Mouse (Mus musculus) ES-Bruce4 (cell line): ENCODE measurements around the gene Actl7a. TPM values are rescaled to one million over a fixed set of nuclear protein-coding genes. Genes with fewer than 3 reads are reported as not detected.

Experiments
- H3K27ac ChIP-seq: 2 replicates; pipeline ENCODE4 v1.5.1; 2012; ENCODE audit warnings: low read length, inconsistent platforms; ENCODE audit not compliant: insufficient read depth
- H3K27me3 ChIP-seq: 2 replicates; pipeline ENCODE4 v1.6.1; 2012; ENCODE audit warnings: mild to moderate bottlenecking, low read length, inconsistent platforms; ENCODE audit not compliant: control insufficient read depth, poor library complexity, insufficient read depth, severe bottlenecking
- H3K36me3 ChIP-seq: 2 replicates; pipeline ENCODE4 v1.6.1; 2012; ENCODE audit warnings: inconsistent platforms, mild to moderate bottlenecking, low read length, moderate library complexity; ENCODE audit not compliant: control insufficient read depth, poor library complexity, insufficient read depth, severe bottlenecking
- H3K4me1 ChIP-seq: one replicate; pipeline ENCODE4 v1.8.1; 2011; ENCODE audit warnings: low read length; ENCODE audit not compliant: control insufficient read depth, insufficient read depth
- H3K4me3 ChIP-seq: 2 replicates; pipeline ENCODE4 v1.5.1; 2011; ENCODE audit warnings: low read depth, mild to moderate bottlenecking, low read length
- H3K9ac ChIP-seq: 2 replicates; pipeline ENCODE4 v1.6.1; 2012; ENCODE audit warnings: low read depth, mild to moderate bottlenecking, inconsistent platforms; ENCODE audit not compliant: poor library complexity, severe bottlenecking
- H3K9me3 ChIP-seq: replicated peaks from 2 replicates; pipeline ENCODE4 v1.6.1; 2012; ENCODE audit warnings: mild to moderate bottlenecking, low read length, inconsistent platforms; ENCODE audit not compliant: control insufficient read depth, poor library complexity, insufficient read depth, severe bottlenecking
- CTCF ChIP-seq: IDR thresholded peaks from one replicate; pipeline ENCODE4 v1.8.1; 2011; ENCODE audit warnings: low read depth, low read length
- EP300 ChIP-seq: IDR thresholded peaks from 2 replicates; pipeline ENCODE4 v1.6.1; 2011; ENCODE audit warnings: low read depth, low read length; ENCODE audit not compliant: insufficient read depth
- POLR2A ChIP-seq: IDR thresholded peaks from one replicate; pipeline ENCODE4 v1.8.1; 2011; ENCODE audit warnings: low read length; ENCODE audit not compliant: insufficient read depth
- polyA plus RNA-seq: library from polyadenylated mRNA; stranded (reverse); fragments of >200 nt; gene quantifications from 2 replicates; pipeline ENCODE4 v1.2.4, GENCODE M21; 2011; ENCODE audit warnings: low read depth; ENCODE audit not compliant: missing spikeins, insufficient read depth, insufficient read length

Gene Actl7a
- polyA plus RNA-seq, 1 experiment = not detected

DNA sequence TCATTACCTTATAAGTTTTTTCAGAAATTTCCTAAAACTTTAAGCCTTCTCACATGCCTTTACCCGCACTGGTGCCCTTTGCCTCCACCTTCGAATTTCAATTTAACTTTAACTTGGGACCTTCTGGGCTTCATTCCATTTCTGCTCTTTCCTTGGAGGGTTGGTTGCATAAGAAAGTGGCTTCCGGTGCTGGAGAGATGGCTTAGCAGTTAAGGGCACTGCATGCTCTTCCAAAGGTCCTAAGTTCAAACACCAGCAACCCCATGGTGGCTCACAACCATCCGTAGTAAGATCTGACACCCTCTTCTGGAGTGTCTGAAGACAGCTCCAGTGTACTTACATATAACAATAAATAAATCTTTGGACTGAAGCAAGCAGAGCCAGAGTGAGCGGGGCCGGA, 20.0 kb upstream of the Actl7a start:
- Histone ChIP-seq H3K4me1 (peaks cover 2% of the 10 kb centered on the region), H3K4me3 (no peak overlapping the region), H3K36me3 (no peaks in the 10 kb centered on the region), H3K27ac (no peak overlapping the region), H3K9ac (no peak overlapping the region), H3K9me3 (no peaks in the 10 kb centered on the region), H3K27me3 (no peaks in the 10 kb centered on the region)
- TF ChIP-seq POLR2A (no peak), CTCF (no peak), EP300 (no peak)

DNA sequence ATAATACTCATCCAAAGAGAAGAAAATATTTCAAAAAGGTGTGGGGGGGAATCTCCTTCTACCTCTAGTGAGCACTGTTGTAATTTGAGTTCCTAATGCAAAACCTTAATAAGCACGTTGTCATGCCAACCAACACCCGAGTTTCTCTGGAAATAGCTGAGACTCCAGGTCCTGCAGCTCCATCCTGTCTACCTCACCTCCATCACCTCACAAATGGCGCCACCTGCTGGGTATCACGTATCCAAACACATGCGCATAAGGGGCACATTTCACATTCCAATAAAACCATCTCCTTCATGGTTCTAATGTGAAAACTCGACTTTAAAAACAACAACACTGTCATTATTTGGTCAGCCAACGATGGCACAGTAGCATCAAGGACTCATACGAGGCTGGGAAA, 17.4 kb upstream of the Actl7a start:
- TF ChIP-seq EP300 (no peak), CTCF (peak; percentile 77), POLR2A (no peak)
- no peaks in the 10 kb centered on the region for H3K4me1 ChIP-seq
- H3K27me3 ChIP-seq = no peaks in the 10 kb centered on the region
- no peaks in the 10 kb centered on the region for H3K9me3 ChIP-seq
- no peak overlapping the region for H3K9ac ChIP-seq
- H3K36me3 ChIP-seq = no peaks in the 10 kb centered on the region
- no peak overlapping the region for H3K4me3 ChIP-seq
- no peak overlapping the region for H3K27ac ChIP-seq

DNA sequence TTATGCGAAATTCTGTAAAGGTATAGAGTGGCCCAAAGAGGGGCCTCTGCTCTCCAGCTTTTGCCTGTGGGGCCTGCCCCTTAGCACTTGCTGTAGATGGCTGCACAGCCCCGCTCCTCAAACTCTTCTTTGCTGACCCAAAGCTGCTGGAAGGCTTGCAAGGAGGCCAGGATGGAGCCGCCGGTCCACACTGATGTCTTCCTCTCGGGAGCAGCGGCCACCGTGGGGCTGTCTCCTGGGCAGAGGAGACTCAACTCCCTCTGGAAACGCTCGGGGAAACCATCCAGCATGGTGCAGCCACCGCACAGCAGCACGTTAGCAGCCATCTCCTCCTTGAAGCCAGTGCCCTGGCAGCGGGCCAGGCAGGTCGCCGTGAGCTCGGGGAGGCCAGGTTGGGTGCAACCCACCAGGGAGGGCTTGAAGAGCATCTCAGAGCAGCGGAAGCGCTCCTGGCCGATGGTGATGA, 3.2 kb upstream of the Actl7a start, which contains the start of gene Gm26657:
TSS of gene Gm26657 (plus strand) at position 51 of the 466 bp plus-strand sequence.
- no peaks in the 10 kb centered on the region for H3K36me3 ChIP-seq
- H3K4me3 ChIP-seq = peak within 1 kb of the TSS; percentile 36
- H3K27ac ChIP-seq = no peak within 1 kb of the TSS
- no peaks in the 10 kb centered on the region for H3K4me1 ChIP-seq
- H3K9ac ChIP-seq = no peak within 1 kb of the TSS
- TF ChIP-seq EP300 (no peak), POLR2A (no peak), CTCF (no peak)
- no peaks in the 10 kb centered on the region for H3K27me3 ChIP-seq
- H3K9me3 ChIP-seq = 0 out of 2 replicates have a peak, but pooled peaks cover under 1% of the 10 kb centered on the region

DNA sequence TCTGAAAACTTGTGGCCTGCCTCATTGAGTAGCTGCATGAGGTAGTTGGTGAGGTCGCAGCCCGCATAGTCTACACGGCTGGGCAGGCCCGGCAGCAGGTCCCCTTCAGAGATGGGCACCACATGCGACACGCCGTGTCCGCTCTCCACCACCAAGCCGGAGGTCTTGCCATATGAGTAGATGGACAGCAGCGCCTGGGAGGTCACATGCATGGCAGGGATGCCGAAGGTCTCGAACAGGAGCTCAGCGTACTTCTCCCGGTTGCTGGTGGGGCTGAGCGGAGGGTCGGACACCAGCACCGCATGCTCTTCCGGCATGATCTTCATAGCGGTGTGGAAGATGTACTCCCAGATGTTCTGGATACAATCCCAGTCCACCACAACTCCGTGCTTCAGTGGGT, 2.6 kb upstream of the Actl7a start:
- no peaks in the 10 kb centered on the region for H3K4me1 ChIP-seq
- H3K9me3 ChIP-seq = peaks cover 6% of the 10 kb centered on the region; the same call in 1 of the 2 replicates
- H3K27me3 ChIP-seq = no peaks in the 10 kb centered on the region
- H3K4me3 ChIP-seq = peak overlapping the region; percentile 36
- no peak for TF ChIP-seq EP300
- no peak for TF ChIP-seq CTCF
- no peak for TF ChIP-seq POLR2A
- no peak overlapping the region for H3K9ac ChIP-seq
- H3K27ac ChIP-seq = no peak overlapping the region
- H3K36me3 ChIP-seq = no peaks in the 10 kb centered on the region; the same call in 1 of the 2 replicates

DNA sequence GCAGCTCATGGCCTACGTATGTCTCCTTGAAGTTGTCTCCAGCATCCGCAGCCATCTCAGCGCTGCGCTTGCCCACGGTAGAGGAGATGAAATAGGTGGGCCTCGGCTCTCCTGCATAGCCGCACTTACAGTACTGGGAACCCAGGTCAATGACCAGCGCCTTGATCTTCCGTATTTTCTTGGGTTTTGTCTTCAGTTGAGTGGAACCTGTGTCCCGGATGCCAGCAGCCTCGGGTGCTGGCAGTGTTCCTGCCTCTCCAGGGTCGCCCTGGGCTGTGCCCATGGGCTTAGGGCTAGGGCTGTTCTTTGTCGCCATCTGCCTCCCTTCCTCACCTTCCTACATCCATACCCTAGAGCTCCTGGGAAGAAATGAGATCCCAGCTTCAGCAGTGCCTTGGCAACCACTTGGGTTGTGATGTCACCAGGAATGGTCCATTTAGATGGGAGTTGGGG, 2.1 kb upstream of the Actl7a start, which contains the start of gene Actl7b:
TSS of gene Actl7b (minus strand) at position 403 of the 453 bp plus-strand sequence.
- Histone ChIP-seq H3K27me3 (no peaks in the 10 kb centered on the region), H3K27ac (no peak within 1 kb of the TSS), H3K9ac (no peak within 1 kb of the TSS), H3K4me1 (no peaks in the 10 kb centered on the region), H3K4me3 (peak within 1 kb of the TSS; percentile 36), H3K9me3 (peaks cover 7% of the 10 kb centered on the region; the same call in 1 of the 2 replicates), H3K36me3 (no peaks in the 10 kb centered on the region; the same call in none of the 2 replicates)
- TF ChIP-seq POLR2A (no peak), EP300 (no peak), CTCF (no peak)

DNA sequence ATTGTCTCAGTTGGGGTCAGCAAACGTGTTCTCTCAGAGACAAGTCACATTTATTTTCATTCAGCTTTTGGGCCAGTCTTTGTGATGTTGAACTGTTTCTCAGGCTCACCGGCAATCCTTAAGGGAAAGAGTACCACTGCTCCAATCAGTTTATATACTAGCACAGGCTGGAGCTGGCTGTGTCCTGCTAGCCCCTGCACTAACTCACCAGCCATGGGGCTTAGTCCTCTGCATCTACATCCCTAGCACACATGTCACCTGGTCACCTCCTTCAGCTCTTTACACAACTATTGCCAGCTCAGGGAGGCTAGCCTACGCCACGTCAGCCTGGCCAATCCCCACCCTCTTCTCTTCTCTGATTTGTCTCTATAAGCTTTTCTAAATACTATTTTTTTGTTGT, 515 bp upstream of the Actl7a start:
- Histone ChIP-seq H3K9ac (no peak overlapping the region), H3K27ac (no peak overlapping the region), H3K4me1 (no peaks in the 10 kb centered on the region), H3K27me3 (no peaks in the 10 kb centered on the region), H3K36me3 (no peaks in the 10 kb centered on the region; the same call in none of the 2 replicates), H3K9me3 (peaks cover 7% of the 10 kb centered on the region; the same call in 1 of the 2 replicates), H3K4me3 (no peak overlapping the region)
- TF ChIP-seq CTCF = no peak
- no peak for TF ChIP-seq EP300
- TF ChIP-seq POLR2A = no peak
